Mouse (Mus musculus) E14TG2a.4 (cell line): ENCODE results near the gene Eefsec.

Source experiments
- CTCF ChIP-seq: conservative IDR thresholded peaks from 2 replicates; pipeline ENCODE4 v1.5.1; 2014; ENCODE audit warnings: low read length
- POU5F1 ChIP-seq: IDR thresholded peaks from 2 replicates; pipeline ENCODE4 v1.6.1; 2014; ENCODE audit warnings: low read length, borderline replicate concordance

DNA sequence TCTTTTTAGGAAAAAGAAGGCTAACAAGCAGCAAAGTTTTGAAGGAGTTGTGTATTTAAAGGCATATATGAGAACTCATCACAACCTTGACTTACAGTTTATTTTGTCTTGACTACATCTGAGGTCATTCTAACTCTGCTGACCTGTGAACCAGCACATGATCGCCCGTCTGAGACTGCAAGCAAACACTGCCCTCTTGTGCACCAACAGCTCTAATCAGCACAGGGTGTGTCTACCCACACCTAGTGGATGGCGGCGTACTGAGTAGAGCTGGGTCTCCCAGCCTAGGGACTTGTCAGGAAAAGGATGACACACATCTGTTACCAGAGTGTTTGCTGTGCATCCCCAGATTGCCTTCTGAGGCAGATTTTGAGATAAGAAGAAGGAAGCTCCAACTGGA is 15.1 kb downstream of the Eefsec start:
- peak; percentile 7; the same call in 1 of the 2 replicates for TF ChIP-seq CTCF
- no peak for TF ChIP-seq POU5F1
